Mouse (Mus musculus) thymus, postnatal 14 days (tissue): ENCODE measurements around the gene St6gal1.

Experiments
- DNase-seq: peaks from one replicate; pipeline ENCODE4 v3.0.0; 2021

Gene St6gal1

GRCm38 (mm10) chr16:23223871-23224469 lies 570 bp upstream of the St6gal1 start:
- peak; percentile 48 for DNase-seq

DNA sequence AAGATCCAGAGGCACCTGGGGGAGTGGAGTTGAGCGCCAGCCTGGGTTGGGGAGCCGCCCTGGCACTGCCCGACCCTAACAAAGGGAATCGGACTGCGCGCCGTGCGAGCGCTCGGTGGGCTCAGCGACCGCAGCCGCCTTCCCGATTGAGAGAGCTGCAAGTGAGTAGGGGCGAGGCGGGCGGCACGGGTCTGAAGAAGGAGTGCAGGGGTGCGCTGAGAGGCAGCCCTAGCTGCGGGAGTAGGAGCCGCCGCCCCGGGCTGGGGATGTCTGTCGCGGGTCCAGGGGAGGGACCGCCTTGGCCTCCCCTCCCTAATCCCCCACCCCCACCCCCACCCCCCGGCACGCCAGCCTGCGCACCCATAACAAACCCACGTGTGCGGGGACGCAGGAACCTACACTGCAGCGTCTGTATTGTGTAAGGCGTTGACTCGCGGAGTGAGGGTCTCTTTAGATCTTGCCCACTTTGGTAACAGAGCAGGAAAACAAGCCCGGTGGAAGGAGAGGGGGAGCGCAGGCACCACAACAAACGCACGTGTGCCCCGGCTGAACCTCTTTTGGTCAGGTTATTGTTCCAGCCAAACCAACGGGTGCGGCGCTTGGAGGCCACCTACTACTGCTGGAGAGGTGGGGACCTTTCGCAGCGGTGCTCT lies 655 bp downstream of the St6gal1 start:
- peak; percentile 84 for DNase-seq

DNA sequence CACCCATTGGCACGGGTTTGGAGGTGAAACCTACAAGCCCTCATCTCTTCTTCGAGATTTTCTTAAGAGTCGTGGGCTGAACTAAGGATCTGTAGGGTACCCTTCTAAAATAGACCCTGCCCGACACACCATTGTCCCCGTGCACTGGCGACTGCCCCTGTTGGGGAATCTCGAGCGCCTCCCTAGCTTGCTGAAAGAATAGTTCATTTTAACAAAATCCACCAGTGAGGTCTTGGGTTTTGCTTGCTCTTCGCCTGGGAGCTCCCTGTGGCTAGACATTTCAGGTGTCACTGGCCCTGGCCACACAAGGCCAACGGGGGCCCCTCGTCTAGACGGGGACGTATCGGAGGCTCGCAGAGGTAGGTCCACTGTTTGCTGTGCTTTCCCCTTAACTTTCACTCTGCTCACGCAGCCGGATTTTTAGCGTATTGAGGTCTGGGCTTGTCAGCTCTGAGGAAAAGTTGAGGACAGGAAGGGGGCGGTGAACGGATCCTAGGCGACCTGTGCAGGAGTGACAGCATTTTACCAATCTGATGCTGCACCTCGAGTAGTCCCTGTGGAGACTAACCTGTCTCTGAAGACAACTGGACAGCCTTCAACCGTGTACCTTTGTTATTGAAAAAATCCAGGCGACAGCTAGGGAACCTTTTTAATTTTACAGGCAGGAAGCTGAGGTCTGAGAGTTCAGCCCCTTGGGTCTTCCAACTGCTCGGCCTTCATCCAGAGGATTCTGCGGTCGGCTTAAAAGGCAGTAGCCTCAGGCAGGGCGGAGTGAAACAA lies 1.5 kb downstream of the St6gal1 start:
- DNase-seq = peak; percentile 76

DNA sequence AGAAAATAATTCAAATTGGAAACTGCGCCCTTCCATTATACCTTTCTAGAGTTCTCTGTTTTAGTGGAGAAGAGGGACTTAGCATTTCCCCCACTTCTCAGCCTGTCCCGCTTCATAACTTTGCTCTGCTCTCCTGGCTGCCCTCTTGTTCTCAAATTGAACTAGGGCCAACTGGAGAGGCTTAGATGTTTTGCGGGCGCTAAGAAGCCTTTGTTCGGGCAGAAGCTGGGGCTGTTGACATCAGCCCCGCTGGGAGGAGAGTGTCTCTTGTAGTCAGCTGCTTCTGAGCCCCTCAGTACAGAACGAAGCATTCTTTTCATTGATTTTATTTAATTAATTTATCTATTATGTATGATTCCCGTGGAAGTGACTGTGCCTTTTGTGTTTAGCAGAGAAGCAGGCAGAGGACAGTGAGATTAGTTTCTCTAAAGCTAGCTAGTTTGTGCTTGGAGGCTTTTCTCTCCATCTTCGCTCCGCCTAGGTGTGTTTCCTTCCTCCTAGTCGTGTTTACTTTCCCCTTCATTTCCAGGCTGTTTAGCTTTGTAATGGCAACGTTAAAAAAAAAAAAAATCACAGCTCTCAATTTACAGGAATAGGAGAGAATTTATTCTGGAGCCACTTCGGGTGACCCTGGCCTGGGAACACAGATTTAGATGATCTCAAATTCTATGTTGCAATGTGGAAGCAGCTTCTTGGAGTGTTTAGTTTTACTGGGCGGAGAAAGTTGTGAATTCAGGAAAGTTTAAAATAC lies 2.2 kb downstream of the St6gal1 start:
- DNase-seq = peak; percentile 59

GRCm38 (mm10) chr16:23227851-23228250 lies 3.3 kb downstream of the St6gal1 start:
- DNase-seq = no peak

DNA sequence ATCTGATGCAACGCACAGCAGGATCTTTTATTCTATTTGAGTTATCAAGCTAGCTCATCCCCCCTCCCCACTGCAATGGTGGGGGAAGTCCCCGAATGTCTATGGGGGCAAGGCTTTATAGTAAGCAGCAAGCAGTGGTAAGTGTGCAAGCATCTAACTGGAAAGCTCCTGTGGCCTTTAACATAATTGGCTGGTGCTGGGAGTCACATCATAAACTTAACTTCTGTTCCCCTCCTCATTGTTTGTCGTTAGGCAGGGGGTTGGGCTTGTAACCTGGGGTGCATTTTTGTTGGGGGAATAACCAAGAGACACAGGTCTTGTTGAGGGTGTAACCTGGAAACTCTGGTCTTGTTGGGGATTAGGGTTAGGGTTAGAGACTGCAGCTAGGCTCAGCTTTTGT lies 3.9 kb downstream of the St6gal1 start:
- peak; percentile 52 for DNase-seq

- DNase-seq = no peak
Observed at GRCm38 (mm10) chr16:23229945-23230344, 5.4 kb downstream of the St6gal1 start.

GRCm38 (mm10) chr16:23231168-23231567 lies 6.6 kb downstream of the St6gal1 start:
- DNase-seq = no peak

DNA sequence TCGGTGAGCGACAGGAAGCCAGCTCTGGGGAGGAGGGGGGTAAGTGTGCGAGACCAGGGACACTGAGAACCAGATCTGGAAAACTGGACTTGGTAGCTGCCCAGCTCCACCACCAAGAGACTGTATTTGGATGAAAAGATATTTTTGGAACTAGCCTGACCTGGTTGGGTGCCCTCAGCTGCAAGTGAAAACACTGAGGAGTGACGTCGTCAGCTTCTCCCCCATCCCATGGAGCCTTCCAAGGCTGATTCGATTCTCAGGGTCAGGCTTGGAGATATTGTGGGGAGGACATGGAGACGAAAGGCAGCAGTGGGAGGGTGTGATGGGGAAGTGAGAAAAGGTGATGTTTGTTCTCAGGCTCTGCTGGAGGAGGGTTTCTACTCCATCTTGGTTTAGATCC lies 8.2 kb downstream of the St6gal1 start:
- DNase-seq = no peak

DNA sequence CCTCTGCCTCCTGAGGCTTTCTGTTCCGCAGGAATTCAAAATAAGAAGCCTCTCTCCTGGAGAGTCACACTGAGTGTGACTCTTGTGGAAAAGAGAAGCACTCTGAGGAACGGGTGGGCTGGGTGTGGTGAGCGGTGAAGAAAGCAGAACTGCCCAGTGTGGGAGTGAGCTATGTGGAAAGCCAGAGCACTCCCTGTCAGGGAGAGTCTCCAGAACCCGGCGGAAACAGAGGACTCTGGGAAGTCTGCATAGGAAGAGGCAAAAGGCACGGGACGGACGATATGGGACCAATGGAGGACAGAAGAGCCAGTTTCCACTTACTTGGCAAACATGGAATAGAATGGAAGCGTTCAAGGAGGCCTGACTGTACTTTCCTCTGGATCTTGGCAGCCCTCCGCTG lies 9.0 kb downstream of the St6gal1 start:
- no peak for DNase-seq

DNA sequence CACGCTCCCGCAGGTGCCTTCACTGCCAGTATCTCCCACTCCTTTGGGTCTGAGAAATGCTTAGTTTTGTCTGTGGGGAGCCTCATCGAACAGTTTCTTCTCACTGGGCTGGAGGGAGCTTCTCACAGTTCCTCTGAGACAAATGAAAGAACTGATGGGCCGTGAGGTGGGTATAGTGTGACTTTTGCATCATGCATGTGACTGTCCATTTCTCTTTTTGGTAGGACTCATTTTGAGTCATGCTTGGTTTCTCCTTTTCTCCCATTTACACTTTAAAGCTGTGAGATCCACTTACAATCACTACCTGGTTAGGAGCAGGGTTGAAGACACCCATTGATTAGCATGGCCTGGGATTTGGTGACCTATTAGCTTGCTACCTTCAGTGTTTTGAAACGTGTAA lies 10.0 kb downstream of the St6gal1 start:
- DNase-seq = no peak

DNA sequence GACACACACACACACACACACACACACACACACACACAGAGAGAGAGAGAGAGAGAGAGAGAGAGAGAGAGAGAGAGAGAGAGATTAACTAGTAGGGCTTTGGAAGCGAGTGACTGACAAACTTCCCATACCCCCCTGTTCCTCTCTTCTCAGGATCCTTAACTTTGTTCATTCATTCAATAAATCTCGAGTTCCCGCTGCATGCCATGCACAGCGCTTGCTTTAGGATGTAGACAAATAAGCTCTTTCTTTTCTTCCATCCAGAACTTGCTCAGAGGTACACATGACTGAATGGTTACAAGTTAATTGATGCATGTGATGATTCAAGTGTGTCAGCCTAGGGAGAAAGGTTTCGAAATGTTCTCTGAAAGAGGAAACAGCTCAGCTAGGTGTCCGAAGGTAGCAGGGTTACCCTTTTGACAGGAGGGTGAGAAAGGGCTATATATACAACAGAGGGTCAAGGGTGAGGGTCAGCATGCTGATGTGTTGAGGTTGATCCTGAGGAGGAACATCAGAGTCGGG lies 10.7 kb downstream of the St6gal1 start:
- no peak for DNase-seq

DNA sequence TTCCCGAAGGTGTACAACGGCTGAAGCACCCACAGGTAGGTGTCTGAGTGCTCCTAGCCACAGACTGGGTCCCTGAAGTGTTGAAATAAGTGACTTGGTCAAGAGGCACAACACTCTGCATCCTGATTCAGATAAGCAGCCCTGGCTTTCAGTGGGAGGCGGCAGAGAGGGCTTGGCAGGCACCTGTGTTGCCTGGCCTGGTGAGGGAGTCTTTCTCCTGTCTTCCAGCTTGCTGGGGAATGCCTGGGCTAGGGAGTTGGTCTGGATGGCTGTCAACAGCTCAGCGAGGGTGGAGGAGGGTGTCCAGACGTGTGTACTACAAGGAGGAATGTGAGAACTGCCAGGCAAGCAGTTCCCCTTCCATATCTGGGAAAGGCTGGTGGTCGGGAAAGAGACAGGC lies 15.0 kb downstream of the St6gal1 start:
- DNase-seq = no peak

DNA sequence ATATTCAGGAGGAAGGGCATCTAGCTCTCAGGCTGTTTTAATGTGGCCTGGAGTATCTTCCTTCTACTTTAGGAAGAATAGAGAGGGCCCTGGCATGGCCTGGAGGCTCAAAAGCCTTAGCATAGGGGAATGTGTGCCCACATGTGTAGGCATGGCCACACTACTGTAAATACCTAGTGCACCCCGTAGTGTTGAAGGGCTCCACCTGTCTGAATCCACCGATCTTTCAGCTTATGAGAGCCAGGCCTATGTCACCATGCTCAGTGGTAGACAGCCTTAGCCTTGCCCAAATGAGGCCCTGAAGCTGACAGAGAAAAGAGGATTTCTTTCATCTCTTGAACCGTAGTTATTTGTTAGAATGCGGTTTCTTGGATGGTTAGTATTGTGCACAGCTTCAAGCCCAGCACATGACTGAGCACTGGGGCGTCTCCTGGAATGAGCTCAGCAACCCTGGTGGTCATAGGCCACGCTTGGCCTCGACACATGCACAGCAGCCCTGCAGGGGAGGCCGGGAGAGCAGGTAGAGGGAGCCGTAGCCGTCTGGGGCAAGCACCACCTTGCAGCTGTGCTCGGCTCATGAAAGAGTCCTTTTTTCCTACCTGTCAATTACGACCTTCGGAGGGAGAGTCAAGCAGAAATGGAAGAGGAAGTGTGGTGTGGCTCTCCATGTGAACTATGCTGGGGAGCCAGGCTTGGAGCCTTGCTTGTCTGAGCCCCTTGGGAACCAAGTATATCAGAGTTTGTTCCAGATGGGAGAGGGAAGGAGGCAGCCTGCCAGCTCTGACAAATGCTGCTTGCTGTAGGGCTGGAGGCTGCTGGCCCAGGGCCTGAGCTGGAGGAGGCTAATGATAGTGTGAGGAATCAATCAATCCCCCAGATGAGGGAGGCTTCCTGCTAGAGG lies 15.8 kb downstream of the St6gal1 start:
- peak; percentile 47 for DNase-seq

GRCm38 (mm10) chr16:23240950-23241259 lies 16.4 kb downstream of the St6gal1 start:
- DNase-seq = no peak

GRCm38 (mm10) chr16:23243726-23244425 lies 19.3 kb downstream of the St6gal1 start:
- no peak for DNase-seq

DNA sequence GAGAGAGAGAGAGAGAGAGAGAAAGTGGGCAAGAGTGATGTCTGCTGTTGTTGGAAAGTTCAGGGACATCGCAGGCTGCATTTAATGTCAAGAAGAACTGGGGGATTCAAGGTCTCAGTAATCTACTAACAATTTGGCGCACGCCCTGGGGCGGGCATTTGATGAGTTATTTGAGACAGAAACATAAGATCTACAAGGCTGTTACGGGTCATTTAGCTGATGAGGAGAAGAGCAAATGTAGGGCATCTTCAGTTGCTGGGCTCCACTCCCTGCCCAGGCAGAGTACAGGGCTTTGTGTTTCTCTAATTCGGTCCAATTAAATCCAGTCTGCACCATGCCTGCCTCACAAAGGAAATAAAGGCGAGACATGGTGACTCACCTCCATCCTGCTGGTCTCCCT lies 19.9 kb downstream of the St6gal1 start:
- DNase-seq = no peak

- DNase-seq = no peak
Observed at GRCm38 (mm10) chr16:23249285-23249684, 24.7 kb downstream of the St6gal1 start.

DNA sequence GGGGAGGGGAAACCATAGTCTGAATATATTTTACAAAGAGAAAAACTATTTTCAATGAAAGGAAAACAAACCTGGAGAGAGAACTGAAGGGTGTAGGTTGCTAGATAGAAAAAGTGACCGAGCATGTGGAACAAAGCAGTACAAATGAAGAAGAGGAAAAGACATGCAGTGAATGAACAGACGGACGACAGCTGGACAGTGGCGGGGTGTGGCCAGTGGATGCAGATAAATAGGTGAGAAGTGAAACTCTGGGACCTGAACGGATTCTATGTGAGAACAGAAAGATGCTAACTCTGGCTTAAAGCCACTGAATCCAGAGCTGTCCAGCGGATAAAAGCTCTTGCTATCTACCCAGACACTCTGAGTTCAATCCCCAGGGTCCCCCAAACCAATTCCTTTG lies 25.2 kb downstream of the St6gal1 start:
- no peak for DNase-seq

- no peak for DNase-seq
Observed at GRCm38 (mm10) chr16:23250556-23251444, 26.3 kb downstream of the St6gal1 start.

GRCm38 (mm10) chr16:23251445-23251773 lies 26.9 kb downstream of the St6gal1 start:
- no peak for DNase-seq
